Mouse (Mus musculus): Measurements from ENCODE around the gene Pdcd2l.

Gene Pdcd2l

DNA sequence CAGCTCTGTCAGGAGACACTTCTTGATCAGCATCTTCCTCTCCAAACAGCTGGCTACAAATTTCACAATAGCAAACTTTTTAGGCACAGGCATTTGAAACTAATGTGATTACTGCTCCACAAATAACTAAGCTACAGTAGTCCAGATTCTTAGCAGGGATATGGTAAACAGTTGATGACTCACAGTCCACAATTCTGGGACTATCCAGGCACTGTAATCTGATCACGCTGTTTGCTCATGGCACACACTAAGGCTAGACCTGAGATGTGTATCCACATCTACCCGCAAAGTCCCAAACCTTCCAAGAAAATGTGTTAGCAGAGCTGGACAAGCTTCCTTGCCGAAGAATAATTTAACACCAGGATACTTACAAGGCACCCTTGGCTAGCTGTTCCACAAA, 38.5 kb downstream of the Pdcd2l start:
- in situ Hi-C loops (cut with MboI, MseI), result loop anchor here (5.0 kb wide), 1 partner anchor 59 kb away; no protein-coding TSS in a partner anchor

DNA sequence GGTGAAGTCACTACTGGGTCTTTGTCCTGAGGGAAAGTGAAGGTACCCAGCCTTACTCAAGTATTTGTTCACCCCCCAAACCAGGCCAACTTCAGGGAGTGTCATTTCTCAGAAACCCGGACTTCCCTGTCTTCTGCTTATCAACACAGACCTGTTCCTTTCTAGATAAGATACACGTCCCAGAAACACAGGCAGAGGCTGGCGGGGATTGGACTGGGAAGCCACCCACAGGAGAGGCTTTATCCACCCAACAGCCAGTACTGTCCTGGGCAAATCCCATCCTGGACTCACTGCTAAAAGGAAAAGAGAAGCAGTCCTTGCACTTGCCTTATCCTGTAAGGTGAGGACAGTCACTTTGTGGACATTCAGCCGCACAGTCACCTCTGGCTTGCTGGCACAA, 49.3 kb downstream of the Pdcd2l start:
- in situ Hi-C loops (cut with MboI, MseI), result no loop called here

DNA sequence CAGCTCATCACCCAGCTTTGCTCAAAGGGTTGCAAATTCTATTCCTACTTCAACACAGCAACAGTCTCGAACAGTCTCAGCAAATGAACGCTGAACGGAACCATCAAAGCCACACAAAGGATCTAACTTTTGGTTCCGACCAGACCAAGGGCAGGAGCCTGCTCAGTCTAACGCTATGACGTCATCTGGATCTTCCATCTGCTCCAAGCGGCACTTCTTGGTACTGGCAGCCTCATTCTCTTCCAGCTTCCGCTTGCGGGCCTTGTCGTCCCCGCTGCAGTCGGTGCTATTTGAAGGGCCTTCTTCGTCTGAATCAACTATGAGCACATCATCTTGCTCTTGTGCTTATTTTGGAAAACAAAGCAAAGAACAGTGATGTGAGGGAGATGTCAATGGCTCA, 55.3 kb downstream of the Pdcd2l start:
- in situ Hi-C loops (cut with MboI, MseI), result no loop called here

DNA sequence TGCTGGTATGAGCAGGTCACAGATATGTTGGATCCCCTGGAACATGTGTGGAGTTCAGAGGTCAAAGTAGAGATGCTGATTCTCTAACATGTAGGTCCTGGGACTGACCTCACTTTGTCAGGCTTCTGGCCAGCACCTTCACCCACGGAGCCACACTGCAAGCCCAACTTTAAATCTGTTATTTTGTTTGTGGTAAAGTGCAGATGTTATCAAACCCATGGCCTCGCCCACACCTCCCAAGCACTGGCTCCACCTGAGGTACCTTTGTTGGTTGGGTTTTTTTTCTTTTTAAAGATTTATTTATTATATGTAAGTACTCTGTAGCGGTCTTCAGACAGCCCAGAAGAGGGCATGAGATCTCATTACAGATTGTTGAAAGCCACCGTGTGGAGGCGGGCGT, 57.0 kb downstream of the Pdcd2l start:
- in situ Hi-C loops (cut with MboI, MseI), result no loop called here

Measured in T-helper 1 cell (primary cell).